Mouse (Mus musculus): ENCODE measurements around the gene 4930442H23Rik.
"Not testable (repeated sequence)": the region's sequence is repeated elsewhere in the genome, so short reads cannot be mapped to it uniquely, and the experiment has no call there.

4930442H23Rik gene

DNA sequence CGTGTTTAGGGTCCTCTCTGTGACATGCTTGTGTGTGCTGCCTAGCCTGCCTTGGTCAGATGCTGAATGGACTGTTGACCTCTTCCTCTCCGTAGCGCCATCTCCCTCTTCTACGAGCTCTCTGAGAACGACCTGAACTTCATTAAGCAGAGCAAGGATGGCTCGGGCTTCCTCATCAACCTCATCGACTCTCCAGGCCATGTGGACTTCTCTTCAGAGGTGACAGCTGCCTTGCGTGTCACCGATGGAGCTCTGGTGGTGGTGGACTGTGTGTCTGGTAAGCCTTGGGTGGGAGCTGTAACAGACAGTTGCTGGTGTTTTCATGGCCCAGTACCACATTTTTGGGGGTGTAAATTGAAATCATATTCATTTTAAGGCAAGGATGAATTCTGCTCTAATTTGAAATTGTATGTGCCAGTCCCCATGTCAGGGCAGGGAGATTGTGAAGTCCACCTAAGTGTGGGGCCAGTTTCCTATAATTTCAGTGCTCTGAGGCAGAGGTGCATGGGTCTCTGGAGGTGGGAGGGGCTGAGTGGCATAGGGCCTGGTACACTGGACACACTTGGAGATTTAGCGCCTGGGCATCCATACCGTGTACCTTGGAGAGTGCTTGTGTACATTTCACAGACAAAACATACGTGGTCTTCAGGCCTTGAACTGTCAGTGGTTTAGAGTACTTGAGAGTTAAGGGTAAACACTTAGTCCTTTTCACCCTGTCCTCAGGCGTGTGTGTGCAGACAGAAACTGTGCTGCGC is 5.5 kb downstream of the 4930442H23Rik start:
- no peak for DNase-seq (ENCODE audit: low spot score in 2 of 2)

DNA sequence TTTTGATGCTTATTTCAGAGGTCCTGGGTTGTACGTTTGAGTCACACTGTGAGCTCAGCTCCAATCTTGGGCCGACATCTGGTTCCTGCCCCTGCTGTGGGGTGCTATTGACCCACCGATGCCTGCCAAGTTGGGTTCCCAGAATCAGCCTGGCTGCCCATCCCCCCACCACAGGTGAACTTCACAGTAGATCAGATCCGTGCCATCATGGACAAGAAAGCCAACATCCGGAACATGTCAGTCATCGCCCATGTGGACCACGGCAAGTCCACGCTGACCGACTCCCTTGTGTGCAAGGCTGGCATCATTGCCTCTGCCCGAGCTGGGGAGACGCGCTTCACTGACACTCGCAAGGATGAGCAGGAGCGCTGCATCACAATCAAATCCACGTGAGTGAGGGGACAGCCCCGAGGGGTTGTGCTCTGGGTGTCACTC is 6.1 kb downstream of the 4930442H23Rik start:
- peak in 1 of 2 experiments; percentile 62 for DNase-seq (ENCODE audit: low spot score in 2 of 2)

DNA sequence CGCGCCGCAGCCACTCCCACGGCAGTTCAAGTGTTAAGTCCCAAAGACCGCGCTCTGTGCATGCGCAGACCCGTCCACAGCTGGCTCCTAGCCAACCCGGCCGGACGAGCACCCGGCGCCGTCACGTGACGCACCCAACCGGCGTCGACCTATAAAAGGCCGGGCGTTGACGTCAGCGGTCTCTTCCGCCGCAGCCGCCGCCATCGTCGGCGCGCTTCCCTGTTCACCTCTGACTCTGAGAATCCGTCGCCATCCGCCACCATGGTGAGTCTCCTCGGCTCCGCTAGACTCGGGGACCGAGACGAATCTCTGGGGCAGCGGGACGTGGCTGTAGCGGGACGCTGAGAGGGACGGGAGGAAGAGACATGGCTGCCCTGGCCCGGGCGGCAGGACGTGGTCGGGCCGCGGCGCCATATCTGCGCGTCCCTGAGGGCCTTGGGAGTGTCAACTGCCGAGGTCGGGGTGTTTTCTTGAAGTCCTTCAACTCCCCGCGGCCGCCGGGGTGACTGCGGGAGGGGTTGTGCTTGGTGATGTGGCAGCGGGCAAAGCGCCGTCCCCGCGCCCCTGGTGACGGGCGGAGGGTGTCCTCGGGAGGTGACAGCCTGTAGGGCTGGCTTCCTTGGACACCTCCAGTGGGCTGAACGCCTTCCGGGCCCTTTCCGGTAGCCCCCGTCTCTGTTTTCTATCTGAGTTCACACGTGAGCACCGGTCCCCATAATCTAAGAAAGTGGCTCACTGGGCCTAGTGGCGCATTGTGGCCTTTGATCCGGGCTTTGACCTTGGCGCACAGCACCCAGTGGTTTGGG is 7.0 kb downstream of the 4930442H23Rik start, which contains the start of gene Eef2:
Eef2 (plus strand) TSS at position 166 of the 806 bp plus-strand sequence.
- DNase-seq (ENCODE audit: low spot score in 2 of 2): peak; percentile 97 to 99

DNA sequence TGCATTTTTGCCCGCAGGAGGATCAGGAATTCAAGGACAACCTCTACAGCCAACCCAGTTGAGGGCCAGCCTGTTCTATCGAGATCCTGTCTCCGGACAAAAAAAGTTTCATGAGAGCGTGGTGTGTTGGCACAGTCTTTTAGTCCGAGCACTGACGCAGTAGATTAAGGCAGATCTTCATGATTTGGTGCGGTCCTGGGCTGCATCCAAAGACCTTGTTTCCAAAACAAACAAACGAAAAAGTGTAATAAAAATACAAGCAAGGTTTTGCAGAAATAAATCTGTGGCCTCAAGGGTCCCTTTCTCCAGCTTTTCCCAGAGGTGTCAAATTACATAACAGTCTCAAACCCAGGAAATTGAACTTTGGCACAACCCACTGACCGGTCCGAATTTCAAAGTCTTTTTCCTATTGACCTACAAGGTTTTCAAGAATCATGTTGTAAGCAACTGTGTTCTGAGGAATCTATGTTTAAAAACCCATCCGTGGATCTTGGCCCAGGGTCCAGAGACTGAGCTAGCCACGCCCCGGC is 7.6 kb downstream of the 4930442H23Rik start:
- no peak for DNase-seq (ENCODE audit: low spot score in 2 of 2)

DNA sequence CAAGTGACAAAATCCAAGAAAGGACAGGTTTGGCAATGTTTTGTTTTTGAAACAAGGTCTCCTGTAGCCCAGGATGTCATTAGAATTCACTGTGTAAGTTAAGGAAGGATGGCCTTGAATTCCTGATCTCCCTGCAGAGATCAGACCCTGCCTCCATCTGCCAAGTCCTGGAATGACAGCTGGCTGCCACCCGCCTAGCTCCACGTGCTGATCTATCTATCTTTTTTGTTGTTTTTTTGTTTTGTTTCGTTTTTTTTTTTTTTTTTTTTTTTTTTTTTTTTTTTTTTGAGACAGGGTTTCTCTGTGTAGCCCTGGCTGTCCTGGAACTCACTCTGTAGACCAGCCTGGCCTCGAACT is 8.3 kb downstream of the 4930442H23Rik start:
- DNase-seq (ENCODE audit: low spot score in 2 of 2): not testable (repeated sequence)

DNA sequence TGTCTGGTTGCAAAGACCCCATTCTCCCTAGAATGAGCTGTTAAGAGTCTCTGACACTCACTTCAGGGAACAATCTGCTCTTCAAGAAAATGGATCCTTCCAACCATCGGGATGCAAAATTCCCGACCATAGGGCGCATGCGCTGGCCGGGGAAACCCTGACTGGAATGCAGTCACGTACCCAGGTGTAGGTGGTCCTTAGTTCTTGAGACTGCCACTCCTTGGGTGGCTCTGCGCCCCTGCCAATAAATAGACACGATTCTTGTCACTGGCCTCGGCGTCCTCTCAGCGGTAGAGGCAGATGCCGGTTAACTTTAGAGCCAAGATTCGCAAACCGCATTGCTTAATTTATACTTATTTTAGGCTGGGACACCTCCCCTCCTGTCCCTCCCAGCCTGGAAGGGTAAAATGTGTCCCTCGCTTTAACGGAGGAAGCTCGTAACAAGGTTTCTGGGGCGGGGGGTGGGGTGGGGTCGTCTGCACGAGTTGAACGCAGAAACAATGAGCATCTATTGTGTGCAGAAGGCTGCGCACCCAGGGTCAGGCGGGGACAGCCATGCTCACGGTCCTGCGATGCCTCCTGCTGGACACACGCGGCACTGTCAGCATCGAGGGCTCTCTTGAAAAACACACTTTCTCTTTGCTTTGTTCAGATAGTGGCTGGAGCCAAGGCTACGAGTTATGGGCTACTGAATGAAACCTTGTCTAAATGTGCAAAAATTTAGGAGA is 8.9 kb downstream of the 4930442H23Rik start:
- peak; percentile 76 to 86 for DNase-seq (ENCODE audit: low spot score in 2 of 2)

DNA sequence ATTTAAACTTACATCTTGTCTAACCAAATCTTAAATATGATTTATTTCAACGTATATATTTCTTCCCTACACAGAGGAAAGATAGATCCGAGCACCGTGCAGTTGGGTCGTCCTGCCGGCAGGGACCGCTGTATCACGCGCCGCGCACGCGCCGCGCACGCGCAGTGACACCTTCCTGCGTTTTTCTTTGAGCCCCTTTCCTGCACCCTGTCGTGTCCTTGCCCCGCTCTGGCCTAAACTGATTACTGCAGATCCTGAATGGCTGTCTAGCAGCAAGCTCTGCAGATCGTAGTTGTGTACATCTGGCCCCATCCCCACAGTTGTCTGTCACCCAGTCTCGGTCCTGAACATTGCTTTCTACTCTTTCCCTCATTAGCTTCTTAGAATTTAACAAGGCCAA is 10.5 kb downstream of the 4930442H23Rik start:
- peak in 1 of 2 experiments; percentile 81 for DNase-seq (ENCODE audit: low spot score in 2 of 2)

DNA sequence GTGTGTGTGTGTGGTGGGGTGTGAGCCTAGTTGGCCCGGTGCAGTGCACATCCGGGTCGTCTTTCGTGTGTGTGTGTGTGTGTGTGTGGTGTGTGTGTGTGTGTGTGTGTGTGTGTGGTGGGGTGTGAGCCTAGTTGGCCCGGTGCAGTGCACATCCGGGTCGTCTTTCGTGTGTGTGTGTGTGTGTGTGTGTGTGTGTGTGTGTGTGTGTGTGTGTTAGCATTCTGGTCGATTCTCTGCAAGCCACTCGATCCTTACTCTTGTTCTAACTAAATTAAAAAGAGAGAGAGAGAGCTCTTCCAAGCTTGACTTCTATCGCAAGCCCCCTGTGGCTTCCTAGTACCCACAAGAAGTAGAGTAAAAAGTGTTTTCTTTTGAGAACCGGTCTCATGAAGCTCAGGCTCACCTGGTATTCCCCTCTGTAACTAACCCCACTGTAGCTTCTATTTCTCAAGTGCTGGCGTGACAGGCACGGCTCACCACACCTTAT is 14.2 kb downstream of the 4930442H23Rik start:
- not testable (repeated sequence) for DNase-seq (ENCODE audit: low spot score in 2 of 2)

DNA sequence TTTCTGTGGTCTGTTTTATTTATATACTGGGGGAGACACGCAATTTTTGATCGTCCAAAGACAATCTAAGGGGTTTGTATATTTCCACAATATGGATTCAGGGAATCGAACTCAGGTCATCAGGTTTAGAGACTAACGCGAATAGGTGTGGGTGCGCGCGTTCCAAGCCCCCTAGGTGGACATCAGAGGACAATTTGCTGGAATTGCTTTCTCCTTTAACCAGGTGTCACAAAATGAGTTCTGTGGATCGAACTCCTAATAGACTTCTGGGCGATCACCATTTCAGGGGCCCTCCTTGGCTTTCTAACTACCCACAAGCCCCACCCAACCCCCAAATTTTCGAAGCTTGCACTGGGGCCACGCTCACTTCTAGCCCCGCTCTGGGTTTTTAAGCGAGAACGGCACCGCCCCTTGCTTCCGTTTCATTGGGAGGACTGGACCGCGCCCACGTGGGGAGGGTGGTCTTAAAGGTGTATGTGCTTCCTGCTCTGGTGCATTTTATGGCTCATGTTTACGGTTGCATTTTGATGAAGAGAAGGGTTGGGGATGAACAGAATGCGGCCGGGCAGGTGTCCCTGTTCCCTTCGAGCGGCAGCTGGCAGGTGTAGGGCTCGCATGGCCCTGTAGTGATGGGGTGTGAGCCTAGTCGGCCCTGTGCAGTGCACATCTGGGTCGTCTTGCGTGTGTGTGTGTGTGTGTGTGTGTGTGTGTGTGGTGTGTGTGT is 15.0 kb downstream of the 4930442H23Rik start:
- DNase-seq (ENCODE audit: low spot score in 2 of 2): peak; percentile 72 to 76

DNA sequence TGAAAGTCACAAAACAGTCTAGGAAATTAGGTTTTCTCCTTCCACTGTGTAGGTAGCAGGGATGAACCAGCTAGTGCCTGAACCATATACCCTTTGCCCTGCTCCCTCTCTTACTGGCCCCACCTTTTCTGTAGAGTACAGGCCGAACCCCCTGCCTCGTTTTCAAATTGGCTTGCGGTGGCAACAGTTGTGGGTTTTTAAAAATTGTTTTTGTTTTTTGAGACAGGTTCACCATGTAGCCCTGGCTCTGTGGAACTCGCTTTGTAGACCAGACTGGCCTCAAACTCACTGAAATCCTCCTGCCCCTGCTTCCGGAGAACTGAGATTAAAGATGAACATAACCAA is 15.6 kb downstream of the 4930442H23Rik start:
- no peak for DNase-seq (ENCODE audit: low spot score in 2 of 2)

DNA sequence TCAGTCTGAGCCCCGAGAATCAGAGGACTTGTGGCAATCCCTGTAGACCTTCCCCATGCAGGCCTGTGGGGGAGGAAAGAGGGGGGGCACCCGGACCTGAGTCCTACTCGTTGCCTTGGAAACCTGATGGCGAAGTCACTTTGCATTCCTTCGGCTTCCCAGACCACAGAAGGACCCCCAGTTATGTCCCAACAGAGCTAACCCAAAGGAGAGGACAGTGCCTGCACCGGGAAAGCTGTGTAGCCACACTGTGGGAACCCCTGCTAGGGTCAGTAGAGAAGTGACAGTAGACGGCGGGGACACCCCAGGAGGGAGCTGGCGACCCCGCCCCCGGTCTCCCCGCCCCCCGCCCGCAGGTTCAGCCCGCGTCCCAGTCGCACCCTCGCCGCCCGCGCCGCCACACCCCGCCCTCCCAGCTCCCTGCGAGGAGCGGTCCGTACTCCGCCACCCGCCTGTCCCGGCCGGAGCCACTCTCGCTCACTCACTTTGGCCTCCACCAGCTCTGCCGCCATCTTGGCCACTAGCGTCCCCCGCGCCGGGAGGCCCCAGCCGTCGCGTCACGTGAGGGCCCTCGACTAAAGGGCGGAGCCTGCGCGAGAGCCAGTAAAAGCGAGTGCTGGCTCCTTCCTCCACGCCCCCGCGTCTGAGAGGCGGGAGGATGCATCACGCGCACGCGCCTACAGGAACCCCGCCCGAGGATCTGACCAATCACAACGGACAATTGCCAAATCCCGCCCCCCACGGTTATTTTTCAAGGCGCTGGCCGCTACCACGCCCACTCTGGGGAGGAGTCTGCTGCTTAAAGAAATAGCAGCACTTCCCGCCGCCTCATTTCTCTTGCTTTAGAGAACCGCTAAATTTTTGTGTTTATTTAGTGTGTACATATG is 16.2 kb downstream of the 4930442H23Rik start, which contains the start of gene Pias4:
Pias4 (minus strand) TSS at position 724 of the 887 bp plus-strand sequence.
- peak; percentile 100 for DNase-seq (ENCODE audit: low spot score in 2 of 2)

DNA sequence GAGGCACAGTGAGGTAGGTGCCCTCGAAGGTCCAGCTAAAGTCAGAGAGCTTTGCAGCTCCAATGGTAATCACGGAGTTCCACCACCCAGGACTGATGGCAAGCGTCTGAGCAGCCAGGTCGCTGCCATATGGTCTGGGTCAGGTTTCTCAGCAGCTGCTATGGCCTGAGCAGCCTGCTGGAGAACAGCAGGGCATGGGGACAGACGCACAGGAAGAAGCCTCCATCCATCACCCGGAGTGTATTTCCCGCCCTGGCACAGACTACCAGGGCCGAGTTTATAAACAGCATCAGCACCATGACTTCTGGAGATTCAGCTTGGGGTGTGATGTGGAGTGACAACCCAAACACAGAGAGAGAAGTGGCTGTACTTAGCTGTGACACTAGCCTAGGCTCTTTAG is 18.5 kb downstream of the 4930442H23Rik start:
- DNase-seq (ENCODE audit: low spot score in 2 of 2): no peak

DNA sequence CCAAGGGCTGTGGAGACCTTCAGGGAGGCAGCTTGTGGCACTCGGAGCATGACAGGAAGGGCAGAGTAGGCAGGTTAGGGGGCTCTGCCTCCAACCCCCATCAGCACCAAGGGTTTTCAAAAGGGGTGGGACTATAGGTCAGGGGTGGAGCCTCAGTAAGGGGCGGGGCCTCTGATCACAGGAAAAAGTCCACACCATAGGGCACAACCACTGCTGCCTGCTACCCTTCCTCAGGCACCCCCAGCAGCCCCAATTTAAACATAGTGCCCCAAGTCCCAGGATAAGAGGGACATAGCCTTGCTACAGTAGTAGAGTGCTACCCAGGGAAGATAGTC is 21.4 kb downstream of the 4930442H23Rik start:
- no peak for DNase-seq (ENCODE audit: low spot score in 2 of 2)

DNA sequence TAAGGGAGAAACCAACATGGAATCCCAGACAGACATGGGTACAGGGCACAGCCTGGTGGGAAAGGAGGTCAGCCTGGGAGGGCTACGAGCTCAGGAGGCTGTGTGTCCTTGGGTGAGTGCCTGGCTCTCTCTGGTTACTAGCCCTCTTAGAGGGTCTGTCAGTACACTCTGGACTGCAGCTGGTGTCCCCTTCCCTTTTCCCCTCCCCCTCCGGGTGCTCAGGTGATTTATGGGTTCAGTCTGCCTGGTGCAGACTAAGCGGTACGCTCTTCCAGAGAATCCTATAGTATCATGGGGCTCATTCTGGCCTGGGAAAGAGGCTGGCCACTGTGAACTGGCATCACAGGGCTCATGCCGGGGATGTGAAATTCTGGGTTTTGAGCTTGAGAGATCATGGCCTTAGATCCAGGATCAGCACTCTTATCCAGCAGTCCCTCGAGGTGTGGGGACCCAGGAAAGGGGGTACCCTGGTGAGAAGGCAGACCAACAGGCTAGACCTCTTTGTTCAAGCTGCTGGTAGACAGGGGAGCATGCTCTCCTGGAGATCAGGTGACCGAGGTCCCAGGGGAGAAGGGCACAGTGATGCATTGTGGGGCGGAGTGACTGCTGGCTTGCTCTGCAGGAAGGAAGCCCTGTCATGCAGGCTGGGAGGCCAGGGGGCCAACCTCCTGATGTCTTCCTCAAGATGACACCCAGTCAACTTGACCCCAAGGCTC is 21.9 kb downstream of the 4930442H23Rik start:
- no peak for DNase-seq (ENCODE audit: low spot score in 2 of 2)

DNA sequence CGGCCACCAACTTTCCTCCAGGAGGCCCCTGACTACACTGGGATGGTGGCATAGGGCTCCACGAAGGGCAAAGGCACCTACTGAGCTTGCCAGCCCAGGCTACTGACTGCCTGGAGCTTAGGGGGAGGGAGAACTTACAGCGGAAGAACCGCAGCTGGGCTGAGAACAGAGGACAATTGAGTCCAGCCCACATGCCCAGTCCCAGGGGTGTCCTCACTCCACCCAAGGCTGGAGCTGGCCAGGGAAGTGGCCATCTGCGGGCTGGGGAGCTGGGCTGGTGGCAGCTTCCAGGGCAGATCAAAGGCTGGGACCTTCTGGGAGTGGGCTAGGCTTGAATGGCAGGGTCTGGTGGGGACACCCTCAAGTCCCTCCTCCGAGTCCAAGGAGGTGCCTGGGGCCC is 28.9 kb downstream of the 4930442H23Rik start:
- no peak for DNase-seq (ENCODE audit: low spot score in 2 of 2)

DNA sequence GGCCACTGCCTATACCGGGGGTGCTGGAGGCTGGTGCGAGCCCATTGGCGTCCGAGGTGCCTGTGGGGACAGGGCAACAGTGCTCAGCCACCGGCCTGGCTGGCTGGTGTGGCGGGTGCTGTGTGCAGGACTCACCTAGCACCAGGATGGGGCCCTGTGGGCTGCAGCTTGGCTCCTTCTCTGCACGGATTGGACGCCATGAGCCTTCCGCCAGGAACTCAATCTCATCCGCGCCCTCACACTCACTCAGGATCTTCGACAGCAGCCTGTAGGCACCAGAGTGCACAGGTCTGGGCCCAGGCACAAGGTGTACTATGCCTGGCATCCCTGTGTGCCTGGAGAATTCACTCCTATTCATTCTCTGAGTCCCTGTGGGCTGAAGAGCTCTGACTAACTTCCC is 29.3 kb downstream of the 4930442H23Rik start:
- DNase-seq (ENCODE audit: low spot score in 2 of 2): no peak

DNA sequence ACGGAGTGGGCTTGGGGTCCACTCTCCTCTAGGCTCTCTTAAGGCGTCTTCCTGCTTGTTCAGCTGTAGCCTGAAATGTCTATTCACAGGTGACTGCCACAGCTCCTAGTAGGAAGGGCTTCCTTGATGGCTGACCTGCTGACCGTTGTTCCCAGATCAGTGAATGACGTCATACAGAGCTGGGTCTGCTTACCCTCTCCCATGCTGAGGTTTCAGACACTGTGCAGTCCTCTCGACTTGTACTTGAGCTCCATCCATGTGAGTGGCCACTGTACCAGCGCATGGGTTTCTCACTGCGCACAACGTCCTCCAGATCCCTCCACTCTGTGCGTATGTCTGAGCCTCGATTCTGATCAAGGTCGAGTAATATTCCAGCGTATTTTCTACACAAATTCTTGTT is 31.0 kb downstream of the 4930442H23Rik start:
- DNase-seq (ENCODE audit: low spot score in 2 of 2): no peak

DNA sequence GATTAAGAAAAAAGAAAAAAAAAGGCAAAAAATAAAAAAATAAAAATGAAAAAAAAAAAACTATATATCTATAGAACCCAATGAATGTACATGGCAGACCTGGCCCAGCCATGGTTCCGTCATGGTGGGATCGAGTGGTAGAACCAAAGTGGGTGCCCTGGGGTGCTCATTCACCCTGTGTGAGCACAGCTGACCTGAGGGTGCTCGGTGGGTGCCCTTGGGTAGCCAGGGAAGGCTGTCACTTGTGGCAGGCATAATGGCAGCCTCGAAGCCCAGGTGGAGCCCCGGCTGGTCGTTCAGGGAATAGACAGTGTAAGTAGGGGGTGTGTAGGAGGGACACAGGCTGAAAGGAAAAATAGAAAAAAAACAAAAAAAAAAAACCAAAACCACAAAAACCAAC is 32.4 kb downstream of the 4930442H23Rik start:
- DNase-seq (ENCODE audit: low spot score in 2 of 2): no peak

DNA sequence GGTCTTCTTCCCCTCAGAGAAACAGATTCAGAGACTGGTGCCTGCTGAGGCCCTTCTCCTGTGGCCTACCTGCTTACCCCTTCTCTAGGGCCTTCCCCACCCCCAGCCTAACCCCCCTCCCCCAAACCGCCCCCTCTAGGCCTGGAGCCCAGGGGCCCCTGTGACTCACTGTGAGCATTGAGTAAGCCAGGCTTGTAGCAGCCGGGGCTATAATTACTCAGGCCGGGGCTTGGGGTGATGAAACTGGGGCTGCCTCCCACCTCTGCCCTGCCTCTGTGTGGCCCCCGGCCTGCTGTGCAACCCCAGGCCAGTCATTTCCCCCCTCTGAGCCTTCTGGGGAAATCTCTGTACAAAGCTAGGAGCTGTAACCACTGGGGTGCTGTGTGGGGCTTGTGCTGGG is 37.4 kb downstream of the 4930442H23Rik start:
- no peak for DNase-seq (ENCODE audit: low spot score in 2 of 2)

DNA sequence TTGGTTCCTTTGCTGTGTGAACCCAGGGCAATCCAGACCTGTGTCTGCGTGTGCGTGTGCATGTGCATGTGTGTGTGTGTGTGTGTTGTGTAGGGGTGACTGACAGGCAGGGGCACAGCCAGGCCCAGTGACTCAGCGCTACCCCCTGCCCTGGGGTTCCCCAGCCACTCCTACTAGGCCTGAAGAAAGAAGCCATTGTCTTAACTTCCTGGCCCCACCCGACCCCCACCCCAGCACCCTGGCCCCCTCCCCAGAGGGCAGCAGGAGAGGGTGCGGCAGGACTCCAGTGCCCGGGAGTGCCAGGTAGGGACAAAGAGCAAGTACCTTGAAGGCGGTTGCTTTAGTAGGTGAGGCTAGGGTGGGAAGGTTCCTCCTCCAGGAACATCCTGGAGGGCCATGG is 37.9 kb downstream of the 4930442H23Rik start:
- no peak for DNase-seq (ENCODE audit: low spot score in 2 of 2)

All from frontal cortex, postnatal 10 days (tissue).